Mouse (Mus musculus) MN1 (cell line): ENCODE results near the gene Pigt.

Source experiments
- DNase-seq: peaks from one replicate; pipeline ENCODE4 v3.0.0-alpha.2; 2016; ENCODE audit warnings: low spot score

The Pigt gene

DNA sequence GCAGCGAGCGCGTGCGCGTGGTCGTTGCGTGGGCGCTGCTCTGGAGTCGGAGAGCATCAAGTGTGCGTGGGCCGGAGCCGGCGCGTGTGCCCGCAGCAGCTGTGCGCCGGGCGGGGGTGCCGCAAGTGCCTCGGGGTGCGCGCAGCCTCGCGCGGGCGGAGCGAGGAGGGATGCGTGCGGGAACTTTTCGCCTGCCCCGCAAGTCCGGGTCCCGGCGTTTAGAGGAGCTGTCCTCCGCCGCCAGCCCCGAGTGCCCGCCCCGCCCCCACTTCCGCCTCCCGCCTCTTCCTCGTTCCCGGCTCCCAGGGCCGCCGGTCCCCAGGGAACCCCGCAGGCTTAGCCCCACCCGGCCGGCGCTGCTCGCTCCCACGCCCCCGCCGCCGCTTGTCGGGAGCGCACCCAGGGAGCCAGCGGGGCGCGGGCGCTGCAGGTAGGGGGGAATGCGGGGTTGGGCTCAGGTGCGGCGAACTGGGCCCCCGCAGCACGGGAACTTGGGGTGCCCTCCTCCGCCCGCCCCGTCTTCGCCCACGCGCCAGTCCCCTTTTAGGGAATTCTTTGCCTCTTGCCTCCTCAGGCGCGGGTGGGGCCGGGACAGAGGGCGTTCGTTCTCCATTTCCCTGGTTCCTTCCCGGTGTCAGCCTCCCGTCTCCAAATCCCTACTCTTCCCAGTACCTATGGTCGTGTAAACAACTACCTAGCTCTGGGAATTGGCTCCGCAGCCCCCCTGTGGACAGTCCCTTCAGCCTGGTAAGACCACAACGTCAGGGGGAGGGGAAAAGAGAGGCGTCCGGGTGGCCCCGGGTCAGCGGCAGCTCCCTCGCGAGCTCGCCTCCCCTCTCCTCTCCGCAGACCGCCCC is 10.8 kb upstream of the Pigt start:
- DNase-seq: peak; percentile 72

DNA sequence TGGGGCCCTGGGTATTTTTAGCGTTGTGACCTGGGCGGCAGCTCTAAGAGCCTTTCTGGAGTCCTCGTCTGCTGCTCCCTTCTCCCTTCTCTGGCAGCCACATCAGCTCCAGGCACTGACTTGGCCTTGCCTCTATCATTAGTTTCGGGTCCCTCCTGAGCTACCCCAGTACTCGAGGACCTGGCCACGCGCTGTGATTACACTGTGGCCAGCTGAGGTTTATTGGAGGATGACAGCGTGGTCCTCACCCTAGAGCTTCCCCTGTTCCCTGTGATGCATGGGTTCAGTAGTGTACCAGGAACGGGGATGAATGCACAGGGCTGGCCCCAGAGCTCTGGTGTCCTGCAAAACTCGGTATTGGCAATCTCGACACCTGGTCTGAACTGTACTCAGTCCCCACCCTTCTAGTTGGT is 10.2 kb upstream of the Pigt start:
- DNase-seq: no peak

DNA sequence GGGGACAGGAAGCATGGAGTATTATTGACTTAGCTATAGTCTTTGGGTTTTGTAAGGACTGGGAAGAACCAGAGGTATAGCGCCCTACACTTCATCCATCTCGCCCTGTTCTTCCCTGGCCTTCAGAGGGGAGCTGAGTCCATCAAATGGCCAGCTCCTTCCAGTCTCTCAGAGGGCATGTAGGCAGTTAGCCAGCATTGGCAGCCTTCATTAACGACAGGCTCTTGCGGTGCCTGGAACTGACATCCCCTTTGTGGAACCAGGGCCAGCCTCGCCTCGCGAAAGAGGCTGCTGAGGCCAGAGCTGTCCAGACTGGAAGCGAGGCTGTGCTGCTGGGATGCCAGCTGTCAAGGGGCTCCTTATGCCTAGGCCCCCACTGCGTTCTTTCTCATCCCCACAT is 9.5 kb upstream of the Pigt start:
- no peak for DNase-seq

DNA sequence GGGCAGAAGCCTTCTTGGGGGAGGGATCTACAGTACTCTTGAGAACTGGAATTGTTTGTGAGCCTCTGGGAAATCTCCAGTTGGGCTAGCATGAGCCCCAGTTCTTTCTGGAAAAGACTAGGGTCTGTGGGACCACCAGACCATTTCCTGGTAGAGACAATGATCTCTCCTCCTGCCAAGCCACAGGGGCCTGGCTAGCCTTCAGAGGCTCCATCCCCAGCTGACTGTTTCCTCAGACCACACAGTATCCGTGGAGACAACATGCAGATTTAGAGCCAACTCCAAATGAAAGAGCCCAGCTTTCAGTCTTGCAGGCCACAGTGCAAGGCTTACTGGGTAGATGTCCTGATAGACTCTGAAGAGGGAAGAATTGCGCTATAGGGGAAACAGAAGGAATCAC is 3.2 kb upstream of the Pigt start:
- DNase-seq: peak; percentile 44

DNA sequence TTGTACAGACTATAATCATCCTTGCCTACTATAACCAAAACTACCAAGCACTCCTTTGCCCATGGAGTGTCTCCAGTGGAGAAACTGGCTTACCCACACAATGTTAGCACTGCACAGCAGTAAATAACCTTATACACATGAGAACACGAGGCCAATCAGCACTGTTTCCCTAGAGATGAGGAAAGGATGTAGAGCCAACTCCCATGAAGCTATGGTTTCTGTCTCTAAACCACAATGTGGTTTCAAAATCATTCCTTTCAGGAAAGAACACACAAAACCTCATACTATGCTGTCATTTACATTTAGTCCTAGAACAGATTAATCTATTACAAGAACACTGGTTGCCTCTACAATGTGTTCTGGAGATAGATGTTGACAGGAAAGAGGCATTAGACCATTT is 989 bp upstream of the Pigt start:
- DNase-seq: no peak

DNA sequence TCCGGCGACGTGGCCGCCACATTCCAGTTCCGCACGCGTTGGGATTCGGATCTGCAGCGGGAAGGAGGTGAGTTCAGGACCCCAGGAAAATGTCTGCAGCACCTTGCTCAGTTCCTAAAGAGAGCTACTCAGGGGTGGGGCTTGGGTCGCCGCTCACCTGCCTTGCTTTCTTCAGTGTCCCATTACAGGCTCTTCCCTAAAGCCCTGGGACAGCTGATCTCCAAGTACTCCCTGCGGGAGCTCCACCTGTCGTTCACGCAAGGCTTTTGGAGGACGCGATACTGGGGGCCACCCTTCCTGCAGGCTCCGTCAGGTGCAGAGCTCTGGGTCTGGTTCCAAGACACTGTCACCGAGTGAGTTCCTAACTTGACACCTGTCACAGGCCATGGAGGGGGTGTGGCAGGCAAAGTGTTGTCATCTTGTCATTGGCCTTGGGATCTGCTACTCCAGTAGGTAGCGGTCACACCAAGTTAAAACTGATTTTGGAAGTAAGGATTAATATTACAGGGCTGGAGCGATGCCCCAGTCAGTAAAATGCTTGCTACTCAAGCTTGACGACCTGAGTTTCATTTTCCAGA is 460 bp downstream of the Pigt start:
- DNase-seq: peak; percentile 32

DNA sequence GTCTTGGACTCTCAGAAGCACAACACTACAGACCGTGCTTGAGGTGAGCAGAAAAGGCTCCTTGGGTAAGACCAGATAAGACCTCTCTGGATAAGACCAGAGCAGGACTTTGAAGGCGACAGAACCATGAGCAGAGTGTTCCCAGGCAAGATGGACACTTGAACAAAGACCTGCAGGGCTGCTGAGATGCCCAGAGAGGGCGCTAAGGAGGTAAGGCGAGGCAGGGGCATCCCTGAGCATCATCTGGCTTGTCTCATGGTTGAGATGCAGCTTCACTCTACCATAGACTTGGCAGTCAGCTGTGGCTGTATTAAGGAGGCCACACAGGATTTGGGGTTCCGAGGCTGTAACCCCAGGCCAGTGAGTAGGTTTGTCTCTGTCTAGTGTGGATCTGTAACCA is 2.0 kb downstream of the Pigt start:
- DNase-seq: peak; percentile 53

DNA sequence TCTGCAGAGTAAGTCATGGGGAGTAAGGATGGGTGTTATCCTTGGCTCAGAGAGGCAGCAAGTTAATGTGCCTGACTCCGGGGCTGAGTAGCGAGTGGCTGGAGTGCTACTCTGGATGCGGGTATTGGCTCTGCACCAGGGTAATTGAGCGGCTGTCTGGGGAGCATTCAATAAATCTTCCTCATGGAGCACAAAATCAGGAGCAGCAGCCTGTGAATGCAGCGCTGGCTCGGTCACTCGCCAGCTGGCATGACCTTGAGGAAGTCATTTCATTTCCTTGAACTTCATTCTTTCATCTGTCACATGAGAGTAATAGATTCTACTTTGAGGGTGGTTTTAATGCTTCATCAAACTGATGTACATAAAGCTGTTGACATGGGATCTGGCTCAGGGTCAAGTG is 3.2 kb downstream of the Pigt start:
- DNase-seq: peak; percentile 88

DNA sequence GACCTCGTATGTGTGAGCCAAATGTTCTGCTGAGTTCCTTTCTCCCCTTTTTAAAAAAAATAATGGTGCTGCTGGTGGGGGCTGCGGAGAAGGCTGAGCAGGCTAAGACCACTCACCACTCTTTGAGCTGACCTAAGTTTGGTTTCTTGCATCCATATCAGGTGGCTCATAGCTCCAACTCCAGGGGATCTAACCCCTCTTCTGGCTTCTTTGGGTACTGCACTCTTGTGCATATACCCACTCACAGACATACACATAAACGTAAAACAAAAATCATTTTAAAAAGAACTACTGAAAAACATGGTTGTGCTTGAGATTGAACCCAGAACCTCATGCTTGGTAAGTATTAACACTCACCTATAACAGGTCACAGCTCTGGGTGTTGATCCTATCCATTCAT is 7.6 kb downstream of the Pigt start:
- DNase-seq: no peak

DNA sequence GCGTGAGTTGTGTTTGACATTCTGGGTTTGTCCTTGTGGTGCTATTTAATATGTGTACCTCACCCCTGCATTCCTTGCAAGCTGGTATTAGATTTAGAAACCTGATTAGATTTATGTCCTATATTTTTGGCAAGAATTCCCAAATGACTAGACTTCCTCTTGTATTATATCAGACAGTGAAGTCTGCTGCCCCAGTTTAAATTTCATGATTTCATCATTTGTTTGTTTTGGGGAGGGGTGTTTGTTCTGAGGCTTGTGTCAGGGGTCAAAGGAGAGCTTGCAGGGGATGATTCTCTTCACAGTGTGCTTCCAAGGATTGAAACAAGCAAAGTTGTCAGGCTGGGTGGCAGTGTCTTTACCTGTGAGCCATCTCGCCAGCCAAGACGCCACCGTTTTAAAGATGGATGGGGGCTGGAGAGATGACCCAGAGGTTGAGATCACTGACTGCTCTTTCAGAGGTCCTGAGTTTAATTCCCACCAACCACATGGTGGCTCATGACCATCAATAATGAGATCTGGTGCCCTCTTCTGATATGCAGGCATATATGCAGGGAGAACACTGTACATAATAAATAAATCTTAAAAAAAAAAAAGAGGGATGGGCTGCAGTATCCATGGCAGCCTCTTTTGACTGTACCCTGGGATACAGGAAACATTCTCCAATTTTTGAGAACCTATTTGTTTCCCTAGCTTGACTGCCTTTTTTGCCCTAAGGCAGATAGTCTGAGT is 8.5 kb downstream of the Pigt start:
- no peak for DNase-seq

DNA sequence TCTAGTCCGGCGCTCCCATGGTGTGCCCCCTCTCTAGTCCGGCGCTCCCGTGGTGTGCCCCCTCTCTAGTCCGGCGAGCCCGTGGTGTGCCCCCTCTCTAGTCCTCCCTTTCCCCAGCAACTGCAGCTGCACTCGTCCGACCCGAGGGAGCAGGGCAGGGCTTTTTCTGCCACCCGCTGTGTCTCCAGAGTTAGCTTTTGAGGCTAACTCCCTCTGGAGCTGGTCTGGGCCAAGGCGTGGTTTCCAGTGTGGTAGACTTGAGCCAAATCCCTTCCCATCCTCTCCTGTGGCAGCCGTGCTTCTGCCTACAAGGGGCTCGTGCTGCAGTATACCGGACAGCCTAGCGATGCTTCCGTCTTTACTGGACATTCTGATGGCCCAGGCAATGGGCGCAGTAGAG is 10.5 kb downstream of the Pigt start:
- no peak for DNase-seq

DNA sequence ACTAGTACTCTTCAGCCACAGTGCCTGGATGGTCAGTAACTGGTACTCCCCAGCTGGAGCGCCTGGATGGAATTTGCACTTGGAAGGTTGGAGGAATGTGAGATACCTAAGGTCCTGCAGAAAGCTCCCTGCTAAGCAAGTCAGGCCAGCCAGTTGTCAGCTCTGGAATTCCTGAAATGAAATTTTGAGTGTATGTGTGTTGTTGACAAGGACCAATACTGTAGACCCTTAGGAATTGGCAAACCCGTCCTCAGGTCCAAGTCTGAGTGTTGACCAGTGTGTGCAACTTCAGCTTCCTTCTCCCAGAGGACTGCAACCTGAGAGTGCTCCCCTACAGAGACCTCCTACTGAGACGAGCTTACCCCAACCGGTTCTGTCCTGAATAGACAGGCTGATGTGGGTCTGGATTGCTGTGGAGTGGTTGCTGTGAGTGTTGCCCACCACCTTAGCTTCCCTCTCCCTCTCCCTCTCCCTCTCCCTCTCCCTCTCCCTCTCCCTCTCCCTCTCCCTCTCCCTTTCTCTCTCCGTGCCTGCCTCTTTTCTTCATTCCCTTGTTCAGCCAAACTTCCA is 13.4 kb downstream of the Pigt start:
- no peak for DNase-seq

DNA sequence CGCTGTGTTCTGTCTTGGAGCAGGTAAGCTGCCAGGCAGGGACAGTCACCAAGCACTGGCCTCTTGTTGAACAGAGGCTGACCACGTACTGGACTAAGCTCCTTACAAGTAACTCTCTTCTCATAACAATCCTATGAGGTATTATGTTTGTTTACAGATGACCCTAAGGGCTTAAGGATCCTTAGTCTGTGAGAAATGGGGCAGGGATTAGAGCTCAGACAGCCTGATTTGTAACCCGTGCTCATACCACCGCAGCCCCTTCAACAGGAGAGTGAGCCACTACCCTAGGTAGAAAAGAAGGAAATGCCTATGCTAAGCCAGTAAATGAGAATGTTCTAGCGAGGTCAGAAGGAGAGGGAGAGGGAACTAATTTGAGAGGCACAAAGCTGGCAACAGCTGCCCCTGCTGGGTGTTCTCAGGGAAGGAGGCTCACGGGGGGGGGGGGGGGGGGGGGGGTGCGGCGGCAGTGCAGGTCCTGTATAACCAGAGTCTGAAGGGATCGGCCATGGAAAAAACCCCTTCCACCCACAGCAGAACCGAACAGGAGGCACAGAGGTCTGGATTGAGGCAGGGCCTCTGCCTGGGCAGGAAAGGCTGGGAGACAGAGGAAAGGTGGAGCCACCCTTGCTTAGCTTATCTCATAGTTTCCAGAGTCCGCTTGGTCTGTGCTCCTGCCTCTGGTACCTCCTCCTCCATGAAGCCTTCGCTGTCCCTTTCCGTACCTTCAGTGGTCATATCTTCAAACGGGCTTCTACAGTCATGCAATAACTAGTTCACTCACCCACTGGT is 15.0 kb downstream of the Pigt start:
- no peak for DNase-seq

DNA sequence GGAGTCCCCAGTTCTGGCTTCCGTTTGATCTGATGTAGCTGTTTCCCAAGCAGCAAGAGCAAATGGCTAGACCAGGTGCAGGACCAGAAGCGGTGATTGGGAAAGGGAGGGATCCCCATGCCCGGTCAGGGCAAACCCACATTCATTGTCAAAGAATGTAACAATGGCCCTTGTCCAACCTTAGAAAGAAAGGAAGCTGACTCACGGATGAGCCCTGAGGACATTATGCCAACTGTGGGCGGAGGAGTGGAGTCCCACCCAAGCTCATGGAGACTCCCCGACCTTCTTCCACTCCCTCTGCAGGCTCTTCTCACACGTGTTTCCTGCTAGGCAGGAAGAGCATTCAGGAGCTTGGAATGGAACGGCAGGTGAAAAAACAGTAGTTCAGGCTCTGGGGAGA is 16.1 kb downstream of the Pigt start:
- no peak for DNase-seq

DNA sequence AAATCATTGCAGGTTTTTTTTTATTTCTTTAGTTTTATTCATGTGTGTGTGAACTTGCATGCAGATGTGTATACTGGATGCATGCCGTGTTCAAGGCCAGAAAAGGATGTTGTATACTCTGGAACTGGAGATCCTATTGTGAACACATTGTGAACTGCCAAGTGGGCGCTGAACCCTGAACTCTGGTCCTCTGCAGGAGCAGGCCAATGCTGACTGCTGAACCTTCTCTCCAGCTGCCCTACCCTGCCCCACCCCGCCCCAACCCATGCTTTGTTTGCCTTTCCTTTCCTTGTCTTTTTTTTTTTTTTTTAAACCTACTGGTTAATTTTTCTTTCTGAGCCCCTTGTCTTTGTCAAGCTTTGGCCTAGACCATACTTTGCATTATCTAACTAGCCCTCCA is 17.6 kb downstream of the Pigt start:
- no peak for DNase-seq

DNA sequence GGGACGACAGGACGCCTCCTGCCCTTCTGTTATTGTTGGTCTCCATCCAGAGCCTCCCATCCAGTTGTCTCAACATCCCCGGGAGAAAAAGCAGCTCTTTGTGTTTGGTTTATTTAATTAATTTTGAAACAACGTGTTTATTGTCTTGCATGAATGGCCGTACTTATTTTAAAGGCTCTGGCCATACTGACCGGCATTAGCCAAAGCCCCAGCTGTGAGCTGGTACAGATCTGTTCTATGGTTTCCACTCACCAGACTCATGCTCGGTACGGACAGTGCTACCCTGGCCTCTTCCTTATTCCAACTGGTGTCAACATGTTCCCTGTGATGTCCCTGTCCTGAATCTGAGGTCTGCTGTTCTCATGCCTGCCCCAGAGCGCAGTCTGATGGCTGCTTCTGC is 18.6 kb downstream of the Pigt start:
- DNase-seq: peak; percentile 78

DNA sequence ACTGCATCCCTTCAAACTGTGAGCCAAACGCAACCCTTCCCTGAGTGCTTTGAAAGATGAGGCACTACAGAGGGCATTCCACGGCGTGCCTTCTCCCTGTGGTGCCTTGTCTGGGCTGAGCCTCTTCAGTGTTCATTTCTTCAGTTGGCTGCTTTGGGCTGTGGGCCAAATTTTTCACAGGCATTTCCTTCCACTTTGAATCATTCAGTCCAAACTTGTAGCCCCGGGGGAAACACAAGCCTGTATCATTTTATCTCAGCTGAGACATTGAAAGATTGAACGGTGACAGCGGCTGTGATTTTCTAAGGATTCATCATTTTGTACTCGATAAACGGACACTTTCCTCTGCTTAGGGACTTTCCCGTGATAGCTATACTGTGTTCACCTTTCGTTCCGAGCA is 19.3 kb downstream of the Pigt start:
- no peak for DNase-seq

DNA sequence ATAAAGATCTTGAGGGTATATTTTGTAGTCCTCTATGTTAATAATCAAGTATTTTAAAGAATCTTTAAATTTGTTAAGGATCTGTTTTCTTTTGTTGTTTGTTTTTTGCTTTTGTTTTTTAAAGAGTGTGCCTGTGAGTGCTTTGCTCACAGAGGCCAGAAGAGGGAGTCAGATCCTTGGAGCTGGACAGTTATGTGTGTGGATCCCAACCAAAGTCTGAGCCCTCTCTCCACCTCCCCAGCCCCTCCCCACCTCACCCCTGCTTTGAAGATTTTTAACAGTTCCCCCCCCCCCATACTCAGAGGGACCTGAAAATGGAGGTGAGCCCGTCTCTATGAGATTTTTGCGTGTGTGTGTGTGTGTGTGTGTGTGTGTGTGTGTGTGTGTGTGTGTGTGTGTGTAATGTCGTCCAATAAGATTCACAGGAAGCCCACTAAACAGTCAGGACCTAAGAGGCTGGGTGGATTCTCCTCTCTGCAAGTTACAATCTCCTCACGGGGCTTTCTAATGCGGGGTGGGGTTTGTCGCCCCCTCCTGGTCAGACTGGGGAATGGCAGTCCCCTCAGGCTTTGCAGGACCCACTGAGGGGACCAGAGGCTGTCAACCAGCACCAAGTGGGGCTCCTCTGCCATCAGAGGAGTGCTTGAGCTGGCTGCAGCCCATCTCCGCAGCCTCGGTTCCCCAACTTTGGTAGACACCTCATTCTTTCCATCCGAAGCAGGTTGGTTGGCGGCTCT is 20.3 kb downstream of the Pigt start:
- DNase-seq: peak; percentile 59

DNA sequence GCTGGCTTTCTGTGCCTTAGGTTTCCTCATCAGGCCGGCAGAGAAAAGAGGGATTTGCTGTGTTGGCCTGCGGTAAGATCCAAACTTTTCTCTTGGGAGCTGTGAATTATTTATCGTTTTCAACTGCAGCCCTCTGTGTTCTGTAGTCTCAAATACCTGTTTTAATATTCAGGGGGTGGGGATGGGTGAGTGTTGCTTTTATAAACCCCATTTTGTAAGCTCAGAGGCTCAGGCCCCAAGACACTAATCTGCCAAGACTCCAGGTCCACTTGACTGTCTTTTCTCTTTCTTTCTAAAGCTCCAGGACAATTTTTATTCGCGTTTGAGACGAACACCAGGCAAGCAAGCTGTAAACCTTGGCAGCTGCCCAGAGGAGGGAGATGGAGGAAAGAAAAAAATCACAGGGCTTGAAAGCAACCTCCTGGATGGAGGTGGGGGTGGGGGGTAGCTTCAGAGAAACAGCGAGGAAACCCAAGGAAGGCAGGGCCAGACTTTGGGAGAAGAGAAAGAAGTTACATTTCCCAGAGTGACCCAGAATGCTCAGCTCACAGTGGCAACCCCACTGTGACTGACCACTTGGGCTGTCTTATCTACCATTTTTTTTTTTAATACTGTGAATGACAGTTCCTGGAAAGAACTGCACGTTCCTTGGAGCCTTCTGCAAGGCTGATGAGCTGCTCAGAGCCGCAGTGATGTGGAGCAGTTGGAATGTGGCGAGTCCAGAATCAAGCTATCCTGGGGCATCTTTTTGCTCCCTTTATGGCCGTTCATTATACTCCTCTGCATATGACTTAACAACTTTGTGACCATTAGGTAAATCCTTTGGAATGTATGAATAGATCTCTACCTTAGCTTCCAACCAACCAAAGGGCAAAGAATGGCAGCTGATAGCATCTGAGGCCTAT is 21.2 kb downstream of the Pigt start:
- DNase-seq: peak; percentile 84

DNA sequence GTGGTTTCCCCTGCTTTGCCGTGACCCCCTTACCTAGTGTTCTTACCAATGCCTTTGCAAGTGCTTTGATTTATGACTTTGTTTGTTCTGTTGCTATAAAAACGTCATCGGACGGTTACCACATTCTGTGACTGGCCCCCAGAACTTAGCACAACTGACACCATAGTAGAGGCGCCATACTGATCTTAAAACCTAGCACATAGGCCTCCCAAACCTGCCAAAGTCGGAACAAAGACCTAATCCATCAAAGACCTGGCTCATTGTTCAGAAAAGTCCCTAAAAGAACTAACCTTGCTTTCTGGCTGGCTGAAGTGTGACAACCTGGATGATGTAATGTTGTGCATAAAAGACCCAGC is 21.8 kb downstream of the Pigt start:
- DNase-seq: no peak
